Mouse (Mus musculus): Measurements from ENCODE around the gene Lypd3. TPM values are rescaled to one million over a fixed set of nuclear protein-coding genes. Genes with fewer than 3 reads are reported as not detected.

The Lypd3 gene
- polyA plus RNA-seq (2012), result not detected in 2 replicates

DNA sequence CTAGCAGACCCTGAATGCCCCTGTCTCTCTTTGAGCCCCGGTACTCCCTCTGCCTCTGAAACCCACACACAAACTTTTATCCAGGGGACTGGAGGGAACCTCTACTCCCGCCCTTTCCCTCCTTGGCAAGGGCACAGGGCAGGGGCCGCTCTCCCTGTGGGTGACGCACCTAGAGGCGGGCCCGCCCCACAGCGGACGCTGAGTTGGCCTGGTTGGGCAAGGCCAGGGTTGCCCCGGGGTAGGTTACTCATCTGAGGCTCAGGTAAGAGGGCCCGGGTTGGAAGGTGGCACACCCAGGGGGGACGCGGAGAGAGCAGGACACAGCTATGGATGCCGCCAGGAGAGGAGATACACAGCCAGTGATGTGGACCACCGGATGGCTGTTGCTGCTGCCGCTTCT lies at the start of gene Lypd3:
Lypd3 (plus strand) TSS at position 287 of the 400 bp plus-strand sequence.
- no peaks in the 10 kb centered on the region for H3K9me3 ChIP-seq (ENCODE audit: control insufficient read depth, low read length)
- H3K36me3 ChIP-seq (ENCODE audit: control insufficient read depth), result no peaks in the 10 kb centered on the region
- H3K4me3 ChIP-seq (replicated peaks), result no peak within 1 kb of the TSS
- TF ChIP-seq GATA1 (IDR thresholded peaks at IDR 0.05; ENCODE audit: low read length) (no peak), TAL1 (IDR thresholded peaks at IDR 0.05; ENCODE audit: low read length) (no peak)
- peaks cover 51% of the 10 kb centered on the region for H3K27me3 ChIP-seq (ENCODE audit: control insufficient read depth)
- peaks cover 16% of the 10 kb centered on the region for H3K4me1 ChIP-seq (ENCODE audit: control insufficient read depth)

DNA sequence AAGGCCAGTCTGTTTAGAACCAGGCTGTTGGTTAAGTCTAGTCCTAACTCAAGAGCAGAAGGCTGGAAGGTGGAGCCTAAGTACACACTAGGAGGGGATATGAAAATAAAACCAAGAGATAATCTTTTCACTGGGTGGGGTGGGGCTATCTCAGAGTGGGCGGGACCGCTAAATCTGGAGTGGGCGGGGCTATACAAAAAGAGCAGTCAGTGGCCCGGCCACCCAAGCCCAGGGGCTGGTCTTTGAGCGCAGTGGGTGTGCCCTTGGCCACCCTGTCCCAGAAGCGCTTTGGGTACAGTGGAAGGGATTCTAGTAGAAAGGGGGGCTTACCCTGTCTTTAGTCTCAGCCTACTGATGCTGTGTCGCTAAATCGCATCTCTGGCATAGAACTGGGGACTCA lies 49.5 kb upstream of the Lypd3 start:
- Histone ChIP-seq H3K27me3 (ENCODE audit: control insufficient read depth) (peaks cover 27% of the 10 kb centered on the region), H3K36me3 (ENCODE audit: control insufficient read depth) (no peaks in the 10 kb centered on the region), H3K9me3 (ENCODE audit: control insufficient read depth, low read length) (peaks cover 20% of the 10 kb centered on the region), H3K4me3 (replicated peaks) (peak overlapping the region; percentile 42), H3K4me1 (ENCODE audit: control insufficient read depth) (peaks cover 40% of the 10 kb centered on the region)
- TF ChIP-seq GATA1 (IDR thresholded peaks at IDR 0.05; ENCODE audit: low read length) (no peak), TAL1 (IDR thresholded peaks at IDR 0.05; ENCODE audit: low read length) (no peak)

GRCm38 (mm10) chr7:24587330-24588105 lies 48.8 kb upstream of the Lypd3 start, which contains the start of the genes Ethe1 and Zfp575:
Gene Ethe1 (plus strand): TSS chr7:24587543.
Gene Zfp575 (minus strand): TSS chr7:24587641.
- TF ChIP-seq TAL1 (IDR thresholded peaks at IDR 0.05; ENCODE audit: low read length) (no peak), GATA1 (IDR thresholded peaks at IDR 0.05; ENCODE audit: low read length) (no peak)
- H3K9me3 ChIP-seq (ENCODE audit: control insufficient read depth, low read length), result peaks cover 20% of the 10 kb centered on the region
- H3K4me3 ChIP-seq (replicated peaks), result peak within 1 kb of the TSS; percentile 42
- no peaks in the 10 kb centered on the region for H3K36me3 ChIP-seq (ENCODE audit: control insufficient read depth)
- peaks cover 27% of the 10 kb centered on the region for H3K27me3 ChIP-seq (ENCODE audit: control insufficient read depth)
- H3K4me1 ChIP-seq (ENCODE audit: control insufficient read depth), result peaks cover 47% of the 10 kb centered on the region

DNA sequence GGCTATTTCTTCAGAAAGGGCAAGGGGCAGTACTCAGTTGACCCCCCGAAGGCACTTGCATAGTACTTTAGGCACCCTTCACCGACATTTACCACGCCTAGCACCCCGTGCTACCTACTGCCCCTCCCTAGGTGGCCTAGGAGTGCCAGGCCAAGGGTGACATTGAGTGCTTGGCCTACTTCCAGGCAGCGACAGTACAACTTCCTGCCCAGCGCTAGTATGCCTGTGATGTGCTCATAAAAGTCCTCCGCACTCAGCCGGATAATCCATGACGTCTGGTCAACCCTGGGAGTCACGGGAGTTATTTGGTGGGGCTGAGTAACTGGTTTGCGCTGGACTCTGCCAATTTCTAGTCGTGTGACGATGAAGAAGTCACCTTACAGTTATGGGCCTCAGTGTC lies 48.0 kb upstream of the Lypd3 start:
- peaks cover 27% of the 10 kb centered on the region for H3K27me3 ChIP-seq (ENCODE audit: control insufficient read depth)
- H3K4me3 ChIP-seq (replicated peaks), result no peak overlapping the region
- no peaks in the 10 kb centered on the region for H3K36me3 ChIP-seq (ENCODE audit: control insufficient read depth)
- no peak for TF ChIP-seq GATA1 (IDR thresholded peaks at IDR 0.05; ENCODE audit: low read length)
- no peak for TF ChIP-seq TAL1 (IDR thresholded peaks at IDR 0.05; ENCODE audit: low read length)
- peaks cover 20% of the 10 kb centered on the region for H3K9me3 ChIP-seq (ENCODE audit: control insufficient read depth, low read length)
- peaks cover 55% of the 10 kb centered on the region for H3K4me1 ChIP-seq (ENCODE audit: control insufficient read depth)

DNA sequence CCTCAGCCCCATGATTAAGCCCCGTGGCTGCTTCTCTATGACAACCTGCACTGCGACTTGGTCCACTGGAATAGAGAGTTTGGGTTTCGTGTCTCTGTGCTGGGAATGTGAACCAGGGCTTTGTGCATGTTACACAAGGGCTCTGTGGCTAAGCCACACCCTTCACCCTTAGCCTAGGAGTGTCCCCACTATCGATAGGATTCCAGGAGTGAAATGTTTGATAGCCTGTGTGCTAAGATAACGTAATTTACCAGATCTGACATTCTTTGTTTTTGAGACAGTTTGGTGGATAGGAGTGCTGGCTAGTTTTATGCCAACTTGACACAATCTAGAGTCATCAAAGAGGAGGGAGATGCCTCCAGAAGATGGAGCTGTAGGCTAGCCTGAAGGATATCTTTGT lies 44.6 kb upstream of the Lypd3 start:
- TF ChIP-seq GATA1 (IDR thresholded peaks at IDR 0.05; ENCODE audit: low read length) (no peak), TAL1 (IDR thresholded peaks at IDR 0.05; ENCODE audit: low read length) (0 out of 3 replicates have a peak, but pooled peaks have one; percentile 19)
- H3K4me1 ChIP-seq (ENCODE audit: control insufficient read depth), result peaks cover 70% of the 10 kb centered on the region
- no peaks in the 10 kb centered on the region for H3K9me3 ChIP-seq (ENCODE audit: control insufficient read depth, low read length)
- no peaks in the 10 kb centered on the region for H3K36me3 ChIP-seq (ENCODE audit: control insufficient read depth)
- peaks cover 9% of the 10 kb centered on the region for H3K27me3 ChIP-seq (ENCODE audit: control insufficient read depth)
- H3K4me3 ChIP-seq (replicated peaks), result no peak overlapping the region

- TF ChIP-seq TAL1 (IDR thresholded peaks at IDR 0.05; ENCODE audit: low read length) (no peak), GATA1 (IDR thresholded peaks at IDR 0.05; ENCODE audit: low read length) (no peak)
- no peaks in the 10 kb centered on the region for H3K36me3 ChIP-seq (ENCODE audit: control insufficient read depth)
- H3K4me3 ChIP-seq (replicated peaks), result no peak overlapping the region
- H3K27me3 ChIP-seq (ENCODE audit: control insufficient read depth), result peaks cover 7% of the 10 kb centered on the region
- peaks cover 66% of the 10 kb centered on the region for H3K4me1 ChIP-seq (ENCODE audit: control insufficient read depth)
- no peaks in the 10 kb centered on the region for H3K9me3 ChIP-seq (ENCODE audit: control insufficient read depth, low read length)
Measured at GRCm38 (mm10) chr7:24592163-24592562, 44.2 kb upstream of the Lypd3 start.

- no peaks in the 10 kb centered on the region for H3K36me3 ChIP-seq (ENCODE audit: control insufficient read depth)
- peaks cover 60% of the 10 kb centered on the region for H3K4me1 ChIP-seq (ENCODE audit: control insufficient read depth)
- peaks cover 2% of the 10 kb centered on the region; the same call in 1 of the 2 replicates for H3K27me3 ChIP-seq (ENCODE audit: control insufficient read depth)
- H3K4me3 ChIP-seq (replicated peaks), result no peak overlapping the region
- TF ChIP-seq GATA1 (IDR thresholded peaks at IDR 0.05; ENCODE audit: low read length) (no peak), TAL1 (IDR thresholded peaks at IDR 0.05; ENCODE audit: low read length) (no peak)
- no peaks in the 10 kb centered on the region for H3K9me3 ChIP-seq (ENCODE audit: control insufficient read depth, low read length)
Measured at GRCm38 (mm10) chr7:24592781-24593180, 43.6 kb upstream of the Lypd3 start.

- H3K36me3 ChIP-seq (ENCODE audit: control insufficient read depth), result no peaks in the 10 kb centered on the region
- H3K4me3 ChIP-seq (replicated peaks), result peak overlapping the region; percentile 71
- peaks cover 58% of the 10 kb centered on the region for H3K4me1 ChIP-seq (ENCODE audit: control insufficient read depth)
- TF ChIP-seq GATA1 (IDR thresholded peaks at IDR 0.05; ENCODE audit: low read length) (no peak), TAL1 (IDR thresholded peaks at IDR 0.05; ENCODE audit: low read length) (no peak)
- H3K9me3 ChIP-seq (ENCODE audit: control insufficient read depth, low read length), result no peaks in the 10 kb centered on the region
- peaks cover 2% of the 10 kb centered on the region; the same call in 1 of the 2 replicates for H3K27me3 ChIP-seq (ENCODE audit: control insufficient read depth)
Measured at GRCm38 (mm10) chr7:24593621-24594308, 42.6 kb upstream of the Lypd3 start.

- peak overlapping the region; percentile 71 for H3K4me3 ChIP-seq (replicated peaks)
- peaks cover 2% of the 10 kb centered on the region; the same call in 1 of the 2 replicates for H3K27me3 ChIP-seq (ENCODE audit: control insufficient read depth)
- no peaks in the 10 kb centered on the region for H3K36me3 ChIP-seq (ENCODE audit: control insufficient read depth)
- peaks cover 56% of the 10 kb centered on the region for H3K4me1 ChIP-seq (ENCODE audit: control insufficient read depth)
- TF ChIP-seq GATA1 (IDR thresholded peaks at IDR 0.05; ENCODE audit: low read length) (no peak), TAL1 (IDR thresholded peaks at IDR 0.05; ENCODE audit: low read length) (no peak)
- no peaks in the 10 kb centered on the region for H3K9me3 ChIP-seq (ENCODE audit: control insufficient read depth, low read length)
Measured at GRCm38 (mm10) chr7:24594309-24594803, 42.0 kb upstream of the Lypd3 start.
